Mouse (Mus musculus) E14TG2a.4 (cell line): ENCODE measurements around the gene Chit1.

Experiments
- CTCF ChIP-seq: conservative IDR thresholded peaks from 2 replicates; pipeline ENCODE4 v1.5.1; 2014; ENCODE audit warnings: low read length
- NANOG ChIP-seq: IDR thresholded peaks from 2 replicates; pipeline ENCODE4 v1.6.1; 2014; ENCODE audit warnings: borderline replicate concordance, low read length, mixed read lengths
- POU5F1 ChIP-seq: IDR thresholded peaks from 2 replicates; pipeline ENCODE4 v1.6.1; 2014; ENCODE audit warnings: low read length, borderline replicate concordance

DNA sequence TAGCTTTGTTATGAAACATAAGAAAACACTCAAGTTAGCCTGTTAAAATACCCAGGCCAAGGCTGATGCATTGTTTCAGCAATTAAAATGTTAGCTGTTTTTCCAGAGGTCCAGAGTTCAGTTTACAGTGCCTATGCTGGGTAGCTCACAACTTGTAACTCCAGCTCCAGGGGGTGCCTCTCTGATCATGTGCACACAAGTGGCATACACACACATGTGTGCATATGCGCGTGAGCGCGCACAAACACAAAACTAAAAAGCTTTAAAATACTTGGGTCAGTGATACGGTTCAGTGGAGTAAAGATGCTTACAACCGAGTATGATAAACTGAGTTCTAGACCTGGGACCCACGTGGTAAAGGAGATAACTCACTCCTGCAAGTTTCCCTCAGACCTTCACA is 22.0 kb upstream of the Chit1 start:
- TF ChIP-seq CTCF (no peak), POU5F1 (no peak), NANOG (no peak)
